8 mouse cellular contexts compared by ENCODE assay signal in genomic region chr2:76674725-76675427, GRCm38 (mm10). TPM values are rescaled to one million over a fixed set of nuclear protein-coding genes. Genes with fewer than 3 reads are reported as not detected.
A peak's percentile ranks its signal among the peaks of the same experiment; 100 is the strongest.
DNase-seq lines count a peak whose midpoint lies in the region; ATAC-seq lines count a peak whose summit lies in the region.

TSS of gene Plekha3 (plus strand) at chr2:76675281.

- H3K4me1 ChIP-seq in intestine, embryonic 15.5 days (replicated peaks): peaks cover 14% of the 10 kb centered on the region

- peak; percentile 82 for ATAC-seq in intestine, embryonic 15.5 days
- peak; percentile 28 for ATAC-seq in megakaryocyte-erythroid progenitor cell, adult 5-6 weeks (replicated peaks; ENCODE audit: low FRiP score, low TSS enrichment, poor library complexity, severe bottlenecking)

- H3K4me3 ChIP-seq in intestine, embryonic 15.5 days (replicated peaks): peak within 1 kb of the TSS; percentile 92

- intact Hi-C loops in gastrocnemius, postnatal 36 days (cut with DNase I): no loop called here
- intact Hi-C loops in left cerebral cortex, postnatal 14 days (cut with DNase I): no loop called here

- peak within 1 kb of the TSS; percentile 82 for H3K9ac ChIP-seq in intestine, embryonic 15.5 days

- WGBS in intestine, embryonic 15.5 days: 4% methylated on average over 46 of the region's 52 CpGs

- no peaks in the 10 kb centered on the region for H3K36me3 ChIP-seq in intestine, embryonic 15.5 days

- H3K9me3 ChIP-seq in intestine, embryonic 15.5 days: no peaks in the 10 kb centered on the region

- peak within 1 kb of the TSS; percentile 82 for H3K27ac ChIP-seq in intestine, embryonic 15.5 days

- peak; percentile 92 to 97 for DNase-seq in adrenal gland, adult (ENCODE audit: inconsistent age in 2 of 2, low spot score in 1 of 2)
- DNase-seq in embryo, embryonic 11.5 days (ENCODE audit: low read depth, low spot score): peak; percentile 65
- peak; percentile 68 to 76 for DNase-seq in gastrocnemius, postnatal 36 days
- DNase-seq in left cerebral cortex, postnatal 14 days (ENCODE audit: low spot score in 2 of 2): peak; percentile 63 to 86
- DNase-seq in right cerebral cortex, postnatal 14 days: peak; percentile 81
- DNase-seq in urinary bladder, postnatal 25 days (ENCODE audit: low spot score): peak; percentile 79

- H3K27me3 ChIP-seq in intestine, embryonic 15.5 days (replicated peaks): no peaks in the 10 kb centered on the region

- H3K4me2 ChIP-seq in intestine, embryonic 15.5 days (replicated peaks): peak within 1 kb of the TSS; percentile 72

RNA-seq across cellular contexts. Expression of gene Plekha3, which starts in this region (rescaled TPM):
- total RNA-seq in gastrocnemius, postnatal 36 days (2021): 1 to 10 TPM; 8.2 to 8.6 TPM
- 9.5 TPM in 2 replicates for polyA plus RNA-seq in intestine, embryonic 15.5 days (2015; fragmentation: Nextera tagmentation; extraction: Ambion mirVana)
- 10 to 100 TPM; 25.9 to 29.1 TPM for total RNA-seq in left cerebral cortex, postnatal 14 days (2021)
- total RNA-seq in megakaryocyte-erythroid progenitor cell, adult 5-6 weeks (2014; fragmentation: Nextera tagmentation): 19.8 and 23.7 TPM in 2 replicates
- total RNA-seq in megakaryocyte-erythroid progenitor cell, adult 5-6 weeks (2017): 20.4 and 21.8 TPM in 2 replicates

Comparison
In these comparisons a context has a peak if more than half of its experiments do, and no peak if none do; other contexts are left out.
1. Peak in every context shown above with its lines: DNase-seq, ATAC-seq, H3K4me3 ChIP-seq and H3K27ac ChIP-seq.